In genomic region chr10:7954989-7955633, GRCm38 (mm10) we compare ENCODE assay signal across 8 mouse cellular contexts. TPM values are rescaled to one million over a fixed set of nuclear protein-coding genes. Genes with fewer than 3 reads are reported as not detected.
A peak's percentile ranks its signal among the peaks of the same experiment; 100 is the strongest.
DNase-seq lines count a peak whose midpoint lies in the region; ATAC-seq lines count a peak whose summit lies in the region.

No protein-coding gene starts in this region.

- no peaks in the 10 kb centered on the region for H3K27me3 ChIP-seq in limb, embryonic 10.5 days (ENCODE audit: low read depth, poor library complexity, severe bottlenecking)
- H3K27me3 ChIP-seq in midbrain, embryonic 11.5 days (ENCODE audit: control insufficient read depth, insufficient read depth, low read length): no peaks in the 10 kb centered on the region

- no peaks in the 10 kb centered on the region for H3K9me3 ChIP-seq in limb, embryonic 10.5 days (replicated peaks)
- H3K9me3 ChIP-seq in midbrain, embryonic 11.5 days (ENCODE audit: control insufficient read depth, low read length): no peaks in the 10 kb centered on the region; the same call in 1 of the 2 replicates

- H3K4me2 ChIP-seq in midbrain, embryonic 11.5 days: peak overlapping the region; percentile 84

- H3K36me3 ChIP-seq in limb, embryonic 10.5 days: peaks cover 10% of the 10 kb centered on the region; the same call in 1 of the 2 replicates
- no peaks in the 10 kb centered on the region for H3K36me3 ChIP-seq in midbrain, embryonic 11.5 days (ENCODE audit: control insufficient read depth, insufficient read depth, low read length)

- H3K4me3 ChIP-seq in limb, embryonic 10.5 days: peak overlapping the region; percentile 98
- peak overlapping the region; percentile 99 for H3K4me3 ChIP-seq in midbrain, embryonic 11.5 days (ENCODE audit: low read depth, low read length)

- H3K27ac ChIP-seq in limb, embryonic 10.5 days: peak overlapping the region; percentile 100
- H3K27ac ChIP-seq in midbrain, embryonic 11.5 days (ENCODE audit: low read depth, low read length): peak overlapping the region; percentile 99

- H3K4me1 ChIP-seq in limb, embryonic 10.5 days: peaks cover 16% of the 10 kb centered on the region
- peaks cover 10% of the 10 kb centered on the region; the same call in 1 of the 2 replicates for H3K4me1 ChIP-seq in midbrain, embryonic 11.5 days (ENCODE audit: control insufficient read depth, insufficient read depth, low read length)

- ATAC-seq in midbrain, embryonic 11.5 days (ENCODE audit: low FRiP score): peak; percentile 0; the same call in 1 of the 2 replicates
- no peak; the same call in 1 of the 2 replicates for ATAC-seq in megakaryocyte-erythroid progenitor cell, adult 5-6 weeks (replicated peaks; ENCODE audit: low FRiP score, low TSS enrichment, poor library complexity, severe bottlenecking)

- peak overlapping the region; percentile 98 for H3K9ac ChIP-seq in midbrain, embryonic 11.5 days (ENCODE audit: low read length)

- 2% methylated on average over 26 of the region's 31 CpGs for WGBS in limb, embryonic 10.5 days
- WGBS in midbrain, embryonic 11.5 days: under 1% methylated on average over 30 of the region's 31 CpGs

- peak; percentile 58 to 82 for DNase-seq in adrenal gland, adult (ENCODE audit: inconsistent age in 2 of 2, low spot score in 1 of 2)
- DNase-seq in cerebellum, postnatal 4 days (ENCODE audit: low spot score in 2 of 2): peak; percentile 22 to 30
- peak; percentile 46 for DNase-seq in gastrocnemius, postnatal 10 days
- peak; percentile 71 for DNase-seq in induced T-regulatory cell, adult 2 months (ENCODE audit: low read depth)
- DNase-seq in limb, embryonic 10.5 days (ENCODE audit: low spot score): peak; percentile 66
- DNase-seq in midbrain, embryonic 11.5 days (ENCODE audit: low spot score, missing footprints): peak; percentile 94
- peak; percentile 42 for DNase-seq in right cerebral cortex, postnatal 4 days

RNA-seq across cellular contexts. Expression of gene Tab2, which starts 0.9 kb away (rescaled TPM):
- total RNA-seq in gastrocnemius, postnatal 10 days (2021): 10 to 100 TPM; 56.4 to 64.1 TPM
- 14.0 and 19.7 TPM in 2 replicates for polyA plus RNA-seq in limb, embryonic 10.5 days (2016; fragmentation: Nextera tagmentation; extraction: Ambion mirVana)
- 21.8 and 24.6 TPM in 2 replicates for polyA plus RNA-seq in midbrain, embryonic 11.5 days (2014; fragmentation: Nextera tagmentation; extraction: Ambion mirVana)
- total RNA-seq in megakaryocyte-erythroid progenitor cell, adult 5-6 weeks (2014; fragmentation: Nextera tagmentation): 61.1 and 115 TPM in 2 replicates
- 53.7 and 59.2 TPM in 2 replicates for total RNA-seq in megakaryocyte-erythroid progenitor cell, adult 5-6 weeks (2017)

Comparison
In these comparisons a context has a peak if more than half of its experiments do, and no peak if none do; other contexts are left out.
1. DNase-seq: peak in every context shown above with its lines; median percentile 94 in midbrain, embryonic 11.5 days; 71 in induced T-regulatory cell, adult 2 months; 70 in adrenal gland, adult; 66 in limb, embryonic 10.5 days; 46 in gastrocnemius, postnatal 10 days; 42 in right cerebral cortex, postnatal 4 days; 26 in cerebellum, postnatal 4 days.